Mouse (Mus musculus) cerebellum, adult 8-10 months (tissue): ENCODE data around the gene Paxx.

Experiments used
- DNase-seq: peaks from one replicate; pipeline ENCODE4 v3.0.0; 2022

Paxx gene

GRCm38 (mm10) chr2:25460551-25461309, at the start of gene Paxx:
TSS of gene Paxx (minus strand) at chr2:25461094.
- DNase-seq = peak; percentile 91

DNA sequence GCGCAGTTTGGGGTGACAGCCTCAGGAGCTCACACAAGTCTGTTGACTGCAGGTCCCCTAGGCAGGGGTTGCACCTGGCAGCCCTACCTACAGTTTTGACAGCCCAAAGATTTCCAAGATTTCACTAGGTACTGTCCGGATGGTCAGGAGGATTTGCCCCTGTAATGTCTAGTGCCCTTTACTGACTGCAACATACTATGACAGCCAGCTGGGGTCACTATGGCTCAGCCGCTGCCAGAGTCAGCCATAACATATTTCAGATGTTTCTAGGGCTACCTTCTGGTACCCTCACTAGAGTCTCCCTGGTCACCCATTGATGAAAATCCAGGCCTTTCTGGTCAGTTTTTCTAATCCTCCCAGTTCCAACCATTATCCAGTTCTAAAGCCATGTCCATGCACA, 49.0 kb upstream of the Paxx start:
- DNase-seq = no peak

GRCm38 (mm10) chr2:25506964-25507363, 46.1 kb upstream of the Paxx start:
- no peak for DNase-seq

GRCm38 (mm10) chr2:25505860-25506259, 45.0 kb upstream of the Paxx start:
- peak; percentile 23 for DNase-seq

DNA sequence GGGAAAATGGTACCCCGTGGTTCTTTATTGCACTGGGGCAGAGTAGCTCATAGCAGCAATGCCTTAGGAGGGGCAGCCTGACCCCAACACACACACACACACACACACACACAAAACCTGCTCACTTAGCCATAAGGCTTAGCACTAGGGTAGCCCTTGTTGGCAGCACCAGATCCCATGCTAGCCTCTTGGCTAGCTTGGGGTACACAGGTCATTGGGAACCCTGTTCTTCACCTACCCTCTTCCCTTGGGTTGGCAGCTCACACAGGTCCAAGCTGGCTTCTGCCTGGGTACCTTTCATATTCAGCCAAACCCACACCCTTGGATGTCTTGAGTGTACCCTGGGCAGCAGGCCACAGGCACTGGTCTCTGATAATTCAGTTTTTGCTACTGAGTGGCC, 44.1 kb upstream of the Paxx start:
- no peak for DNase-seq

GRCm38 (mm10) chr2:25504538-25504937, 43.6 kb upstream of the Paxx start:
- DNase-seq = no peak

- no peak for DNase-seq
Observed at GRCm38 (mm10) chr2:25502726-25503125, 41.8 kb upstream of the Paxx start.

GRCm38 (mm10) chr2:25501593-25502486, 40.9 kb upstream of the Paxx start, which contains the start of gene C8g:
TSS of gene C8g (minus strand) at chr2:25501719.
- DNase-seq = peak; percentile 52

GRCm38 (mm10) chr2:25500576-25501405, 39.9 kb upstream of the Paxx start, which contains the start of gene Fbxw5:
TSS of gene Fbxw5 (plus strand) at chr2:25500750.
- peak; percentile 81 for DNase-seq

- DNase-seq = no peak
Observed at GRCm38 (mm10) chr2:25500071-25500575, 39.2 kb upstream of the Paxx start.

- DNase-seq = peak; percentile 25
Observed at GRCm38 (mm10) chr2:25498622-25499478, 38.0 kb upstream of the Paxx start.

DNA sequence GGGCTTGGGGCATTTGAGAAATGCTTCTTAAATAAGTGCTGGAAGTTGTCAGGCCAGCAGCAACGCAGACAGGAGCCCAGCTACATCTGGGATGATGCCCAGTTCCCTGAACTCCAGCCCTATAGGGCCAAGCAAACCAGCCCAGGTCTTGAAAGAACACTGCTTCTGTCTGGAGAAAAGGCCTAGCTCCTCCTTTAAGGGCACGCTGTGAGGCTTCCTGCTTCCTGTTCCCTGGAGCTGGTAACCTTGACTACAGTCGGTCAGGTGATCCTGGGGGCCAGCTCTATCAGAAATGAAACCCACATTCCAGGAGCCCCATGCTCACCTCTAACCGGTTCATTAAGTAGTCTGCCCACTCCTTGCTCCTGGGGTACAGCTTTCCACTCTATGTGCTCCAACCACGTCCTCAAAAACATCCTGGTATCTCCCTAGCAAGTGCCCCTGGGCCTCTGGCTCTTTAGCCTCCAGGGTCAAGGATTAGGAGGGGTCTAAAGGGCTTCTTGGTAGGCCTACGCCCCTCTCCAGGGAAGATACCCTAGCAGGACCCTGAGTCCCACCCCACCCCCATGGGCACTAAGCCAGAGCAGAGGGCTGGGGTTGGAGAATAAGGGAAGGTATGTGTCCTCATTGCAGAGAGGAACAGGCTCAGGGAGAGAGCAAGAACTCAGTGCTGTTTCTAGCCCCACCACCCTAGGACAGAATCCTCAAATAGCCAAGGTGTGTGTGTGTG, 37.1 kb upstream of the Paxx start:
- peak; percentile 34 for DNase-seq

- peak; percentile 54 for DNase-seq
Observed at GRCm38 (mm10) chr2:25496462-25496861, 35.6 kb upstream of the Paxx start.

GRCm38 (mm10) chr2:25493476-25493961, 32.6 kb upstream of the Paxx start, which contains the start of gene Lcn12:
TSS of gene Lcn12 (minus strand) at chr2:25493911.
- peak; percentile 79 for DNase-seq

DNA sequence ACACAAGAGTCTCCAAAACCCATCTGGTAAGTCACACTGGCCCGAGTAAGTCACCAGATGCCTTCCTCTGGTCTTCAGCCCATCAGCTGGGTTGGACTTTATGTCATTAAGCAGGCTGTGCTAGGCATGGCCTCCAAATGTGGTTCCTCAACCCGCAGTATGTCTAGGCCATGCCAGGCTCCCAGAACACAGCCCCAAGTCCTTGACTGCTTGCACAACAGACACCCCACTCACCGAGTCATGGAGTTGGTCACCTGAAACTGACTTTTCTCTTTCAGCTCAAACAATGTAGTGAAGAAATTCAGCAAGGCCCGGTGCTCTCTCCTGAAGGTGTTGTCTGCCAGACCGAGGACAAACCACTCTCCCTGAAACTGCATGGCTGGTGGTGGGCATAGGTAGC, 32.1 kb upstream of the Paxx start:
- DNase-seq = no peak

DNA sequence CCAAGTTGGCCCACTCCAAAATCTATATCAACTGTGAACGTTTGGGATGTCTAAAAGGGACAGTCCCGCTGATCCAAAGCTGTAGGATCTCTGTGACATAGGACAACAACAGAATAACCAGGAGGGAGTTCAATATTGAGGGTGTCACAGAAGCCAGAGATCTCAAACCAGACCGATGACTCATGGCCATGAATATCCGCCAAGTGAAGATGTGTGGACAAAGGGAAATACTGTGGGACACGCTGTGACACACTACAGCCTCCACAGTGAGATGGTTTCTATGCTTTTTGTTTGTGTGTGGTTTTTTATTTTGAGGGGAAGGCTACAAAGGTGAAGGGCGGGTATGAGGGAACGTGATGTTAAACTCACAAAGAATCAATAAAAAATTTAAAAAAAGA, 27.8 kb upstream of the Paxx start:
- peak; percentile 65 for DNase-seq

GRCm38 (mm10) chr2:25487965-25488670, 27.2 kb upstream of the Paxx start:
- DNase-seq = no peak

DNA sequence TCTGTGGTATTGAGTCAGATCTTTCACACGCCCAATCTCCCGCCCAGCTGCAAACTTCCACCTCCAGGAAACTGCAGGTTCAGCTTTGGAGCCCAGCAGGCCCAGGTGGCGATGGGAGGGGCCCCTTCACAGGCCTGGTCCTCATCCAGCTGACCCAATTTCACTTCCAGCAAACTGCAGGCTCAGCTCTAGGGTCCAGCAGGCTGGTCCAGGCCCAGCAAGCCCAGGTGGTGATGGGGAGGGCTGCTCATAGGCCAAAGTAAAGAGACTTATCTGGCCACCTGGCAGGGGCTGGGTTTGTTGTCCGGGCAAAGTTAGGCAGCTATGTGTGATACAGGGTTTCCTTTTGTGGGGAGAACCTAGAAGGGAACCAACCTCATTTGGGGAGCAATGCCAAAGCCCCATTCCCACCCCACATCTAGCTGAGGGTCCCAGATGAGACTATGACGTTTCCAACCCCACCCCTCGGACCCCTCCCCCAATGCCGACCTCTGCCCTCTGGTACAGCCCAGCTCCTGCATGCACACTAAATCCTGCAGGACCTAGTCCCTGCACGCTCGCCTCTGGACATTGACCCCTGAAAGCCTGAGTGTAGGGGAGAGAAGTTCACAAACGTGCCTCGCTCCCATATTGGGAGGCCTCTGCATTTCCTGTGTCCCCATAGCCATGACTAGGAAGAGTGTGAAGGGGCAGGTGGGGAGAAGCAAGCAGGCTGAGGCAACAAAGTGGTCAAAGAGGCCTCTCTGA, 24.2 kb upstream of the Paxx start:
- DNase-seq = peak; percentile 95

GRCm38 (mm10) chr2:25482969-25483368, 22.1 kb upstream of the Paxx start:
- DNase-seq = peak; percentile 63
